Mouse (Mus musculus) urinary bladder, adult 2 months (tissue): ENCODE results near the gene Nin. TPM values are rescaled to one million over a fixed set of nuclear protein-coding genes. Genes with fewer than 3 reads are reported as not detected.

Source experiments
- polyA plus RNA-seq: library from polyadenylated mRNA; depleted of rRNA; stranded (reverse); fragments of >200 nt; gene quantifications from 2 replicates; pipeline ENCODE4 v1.2.3, GENCODE M21; 2012; rRNA removed

Gene Nin
- polyA plus RNA-seq, 1 experiment = 9.5 TPM

Other genes with a start within 250 kb of the Nin start
- gene Atl1, start 221.1 kb downstream of the Nin start, polyA plus RNA-seq = 6.8 and 9.1 TPM in 2 replicates
- 23.3 and 29.0 TPM in 2 replicates for gene Map4k5, start 220.5 kb downstream of the Nin start, polyA plus RNA-seq
- gene Sav1, start 126.7 kb downstream of the Nin start, polyA plus RNA-seq = 48.2 and 51.2 TPM in 2 replicates
- 0.01 and 0.03 TPM in 2 replicates for gene Abhd12b, start 40.4 kb upstream of the Nin start, polyA plus RNA-seq
- 26.2 and 27.3 TPM in 2 replicates for gene Pygl, start 117.8 kb upstream of the Nin start, polyA plus RNA-seq
- gene Trim9, start 233.9 kb upstream of the Nin start, polyA plus RNA-seq = 0.06 and 0.10 TPM in 2 replicates